Mouse (Mus musculus): ENCODE measurements around the gene Pfkl.
A peak's percentile ranks its signal among the peaks of the same experiment; 100 is the strongest.
"Not testable (repeated sequence)": the region's sequence is repeated elsewhere in the genome, so short reads cannot be mapped to it uniquely, and the experiment has no call there.

Pfkl gene

DNA sequence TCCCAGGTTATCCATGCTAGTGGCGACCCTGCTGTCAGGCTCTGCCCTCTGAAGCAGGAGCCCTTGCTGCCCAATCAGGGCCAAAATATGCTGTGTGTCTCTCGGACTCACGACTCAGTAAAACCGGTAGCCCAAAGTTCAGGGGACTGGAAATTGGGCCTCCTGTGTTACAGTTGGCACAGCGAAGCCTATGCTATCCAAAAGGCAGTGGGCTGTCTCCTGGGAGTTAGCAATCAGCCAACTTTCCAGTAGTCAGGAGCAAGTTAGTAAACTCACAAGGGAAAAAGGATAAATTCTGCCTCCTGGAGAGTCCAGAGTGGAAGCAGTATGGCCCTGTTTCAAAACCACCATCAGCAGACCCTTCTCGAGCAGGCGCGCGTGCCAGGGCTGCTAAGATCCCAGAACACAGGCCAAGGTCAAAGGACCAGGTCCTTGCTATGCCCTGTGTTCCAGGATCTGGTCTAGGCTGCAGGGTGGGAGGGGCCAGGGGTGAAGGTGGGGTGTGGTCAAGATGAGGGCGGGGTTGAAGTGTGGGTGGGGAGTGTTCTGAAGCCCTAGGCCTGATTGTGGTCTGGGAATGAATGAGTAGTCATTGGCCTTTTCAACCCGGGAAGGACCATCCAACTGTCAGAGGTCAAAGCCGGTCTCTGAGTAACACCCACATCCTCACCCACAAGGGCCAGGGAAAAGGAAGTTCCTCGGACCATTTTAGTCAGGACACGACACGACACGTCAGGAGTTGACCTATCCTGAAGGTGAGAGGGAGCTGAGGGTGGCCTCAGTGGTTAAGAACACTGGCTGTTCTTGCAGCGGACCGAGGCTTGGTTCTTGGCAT, 3.0 kb upstream of the Pfkl start:
- DNase-seq (ENCODE audit: low read depth, low spot score) = no peak

DNA sequence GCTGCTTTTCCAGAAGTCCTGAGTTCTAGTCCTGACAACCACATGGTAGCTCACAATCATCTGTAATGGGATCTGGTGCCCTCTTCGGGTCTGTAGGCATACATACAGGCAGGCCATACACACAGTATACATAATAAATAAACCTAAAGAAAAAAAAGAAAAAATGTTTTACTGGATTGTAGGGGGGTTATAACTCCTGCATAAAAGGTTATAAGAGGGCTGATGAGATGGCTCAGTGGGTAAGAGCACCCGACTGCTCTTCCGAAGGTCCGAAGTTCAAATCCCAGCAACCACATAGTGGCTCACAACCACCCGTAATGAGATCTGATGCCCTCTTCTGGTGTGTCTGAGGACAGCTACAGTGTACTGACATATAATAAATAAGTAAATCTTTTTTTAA, 1.2 kb upstream of the Pfkl start:
- not testable (repeated sequence) for DNase-seq (ENCODE audit: low read depth, low spot score)

DNA sequence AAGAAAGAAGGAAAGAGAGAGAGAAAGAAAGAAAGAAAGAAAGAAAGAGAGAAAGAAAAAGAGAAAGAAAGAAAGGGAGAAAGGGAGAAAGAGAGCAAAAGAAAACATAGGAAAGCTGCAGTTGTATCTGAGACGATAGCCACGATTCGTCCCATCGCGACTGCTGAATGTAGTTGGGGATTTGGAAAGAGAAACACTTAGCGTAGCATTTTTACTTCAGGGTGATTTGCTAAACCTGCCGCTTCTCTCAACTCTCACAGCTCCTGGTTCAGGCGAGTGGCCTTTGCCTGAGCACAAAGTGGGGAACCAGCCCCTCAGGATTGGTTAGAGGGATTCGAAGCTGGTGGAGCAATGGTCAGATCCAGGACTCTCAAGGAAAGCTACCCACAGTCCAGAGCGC, 452 bp upstream of the Pfkl start:
- no peak for DNase-seq (ENCODE audit: low read depth, low spot score)

DNA sequence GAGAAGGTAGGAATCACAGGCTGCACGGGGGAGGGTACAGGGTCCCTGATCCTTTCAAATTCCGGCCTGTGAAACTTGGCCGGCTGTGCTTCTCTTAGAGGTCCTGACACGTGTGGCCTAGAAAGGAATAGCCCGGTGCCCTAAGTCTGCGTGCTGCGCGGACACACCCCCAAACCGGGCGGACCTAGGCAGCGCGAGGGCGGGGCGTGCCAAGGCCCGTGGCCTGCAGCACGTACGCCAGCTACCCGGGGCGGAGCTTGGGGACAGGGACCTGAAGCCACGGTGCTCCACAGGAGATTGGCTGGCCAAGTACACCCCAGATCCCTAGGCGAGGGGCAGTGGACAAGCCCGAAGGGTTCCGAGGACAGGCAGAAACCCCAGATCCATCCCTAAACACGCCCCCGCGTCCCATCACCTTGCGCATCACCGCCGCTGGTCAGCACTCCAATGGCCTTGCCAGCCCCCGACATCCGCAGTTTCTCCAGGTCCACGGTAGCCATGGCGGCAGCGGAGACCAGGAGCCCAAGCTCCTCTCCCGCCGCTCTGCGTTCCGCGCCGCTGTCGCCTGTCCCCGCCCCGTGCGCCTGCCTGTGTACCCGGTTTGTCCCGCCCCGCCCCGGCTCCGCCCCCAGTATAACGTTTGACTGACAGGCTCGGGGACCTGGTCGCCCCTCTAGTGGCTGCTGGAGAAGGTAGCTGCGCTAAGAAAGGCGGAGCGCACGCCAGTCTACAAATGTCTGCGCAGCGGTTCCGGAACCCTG, 519 bp downstream of the Pfkl start:
- peak; percentile 97 for DNase-seq (ENCODE audit: low read depth, low spot score)

DNA sequence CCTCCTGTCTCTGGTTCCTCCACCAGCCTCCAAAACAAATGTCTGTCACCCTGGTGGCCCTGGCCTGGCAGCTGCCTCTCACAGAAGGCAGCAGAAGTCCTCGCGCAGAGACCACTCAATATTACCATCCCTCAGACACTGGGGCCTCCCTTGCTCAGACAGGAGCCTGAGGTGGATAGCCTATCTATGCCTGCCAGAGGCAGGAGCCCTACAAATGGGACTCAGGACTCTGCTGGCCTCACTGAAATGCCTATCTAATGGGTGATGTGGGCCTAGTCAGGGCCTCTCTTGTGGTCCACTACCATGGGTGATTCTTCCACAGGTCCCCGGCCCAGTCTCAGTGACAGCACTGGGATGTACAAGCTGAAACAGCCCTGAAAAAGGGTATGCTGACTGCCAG, 1.7 kb downstream of the Pfkl start:
- no peak for DNase-seq (ENCODE audit: low read depth, low spot score)

DNA sequence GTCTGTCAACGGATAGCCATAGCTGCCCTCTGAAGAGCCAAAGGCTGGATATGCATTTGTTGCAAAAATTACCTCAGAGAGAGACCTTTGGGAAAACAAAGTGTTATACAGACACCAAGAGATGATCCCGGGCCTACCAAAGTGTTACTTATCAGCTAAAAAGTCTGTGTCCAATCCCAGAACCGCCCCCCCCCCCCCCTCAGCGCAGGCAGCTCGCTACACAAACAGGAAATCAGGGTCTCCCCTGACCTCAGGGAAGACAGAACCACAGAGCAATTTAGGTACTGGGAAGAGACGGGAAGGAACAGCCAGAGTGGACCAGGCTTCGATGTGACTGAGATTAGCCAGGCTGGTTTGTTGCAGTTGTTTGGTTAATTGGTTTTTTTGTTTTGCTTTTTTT, 2.7 kb downstream of the Pfkl start:
- DNase-seq (ENCODE audit: low read depth, low spot score) = no peak

DNA sequence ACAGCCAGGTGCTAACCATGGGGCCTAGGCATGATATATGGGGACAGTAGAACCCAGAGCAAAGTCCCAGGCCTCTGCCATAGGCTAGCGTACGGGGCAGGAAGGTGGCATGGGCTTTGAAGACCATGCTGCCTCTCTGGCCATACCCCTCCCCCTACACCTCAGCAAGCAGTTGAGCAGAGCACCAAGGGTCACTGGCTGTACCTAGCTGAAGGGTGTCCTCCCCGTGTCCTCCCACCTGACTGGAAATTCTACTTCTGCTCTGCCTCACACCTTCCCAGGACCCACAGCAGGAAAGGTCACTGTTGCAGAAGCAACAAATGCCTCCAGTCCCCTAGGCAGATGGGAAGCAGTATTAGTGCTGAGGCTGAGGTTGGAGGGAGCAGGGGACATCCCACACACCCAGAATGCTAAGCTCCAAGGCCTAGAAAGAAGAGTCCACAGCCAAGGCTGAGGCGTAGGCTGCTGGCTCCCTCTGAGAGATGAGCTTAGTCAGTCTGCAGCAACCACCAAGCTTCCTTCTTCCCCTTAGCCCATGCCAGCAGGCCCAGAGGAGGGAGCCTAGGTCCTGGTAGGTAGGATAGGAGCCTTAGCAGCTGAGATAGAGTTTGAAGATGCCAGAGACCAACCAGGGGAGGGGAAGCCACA, 4.0 kb downstream of the Pfkl start:
- DNase-seq (ENCODE audit: low read depth, low spot score) = peak; percentile 75

DNA sequence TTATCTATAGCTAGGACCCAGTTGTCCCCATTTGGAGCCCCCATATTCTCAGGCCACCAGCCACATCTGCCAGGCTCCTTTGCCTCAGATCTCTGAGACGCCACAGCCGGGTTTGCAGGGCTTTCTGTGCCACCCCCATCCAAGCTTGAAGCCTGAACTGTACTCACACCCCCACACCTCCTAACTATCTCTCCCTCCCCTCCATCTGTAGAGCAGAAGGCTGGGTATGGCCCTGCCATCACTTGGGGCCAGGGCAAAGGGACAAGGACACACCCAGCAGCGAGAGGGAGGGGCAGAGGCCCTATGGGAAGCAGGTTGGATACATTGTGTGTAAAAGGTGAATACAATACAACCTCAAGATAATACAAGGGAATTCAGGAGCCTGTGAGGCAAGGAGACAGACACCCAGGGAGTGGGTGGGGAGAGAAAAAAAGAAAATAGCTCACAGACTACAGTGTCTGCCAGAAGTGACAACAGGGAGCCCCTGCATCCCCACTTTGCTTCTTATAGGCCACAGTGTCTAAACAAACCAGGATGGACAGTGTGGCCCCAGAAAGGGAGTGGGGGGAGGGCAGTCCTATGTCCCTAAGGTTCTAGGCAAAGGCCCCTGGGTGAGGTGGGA, 5.3 kb downstream of the Pfkl start:
- DNase-seq (ENCODE audit: low read depth, low spot score) = peak; percentile 83

DNA sequence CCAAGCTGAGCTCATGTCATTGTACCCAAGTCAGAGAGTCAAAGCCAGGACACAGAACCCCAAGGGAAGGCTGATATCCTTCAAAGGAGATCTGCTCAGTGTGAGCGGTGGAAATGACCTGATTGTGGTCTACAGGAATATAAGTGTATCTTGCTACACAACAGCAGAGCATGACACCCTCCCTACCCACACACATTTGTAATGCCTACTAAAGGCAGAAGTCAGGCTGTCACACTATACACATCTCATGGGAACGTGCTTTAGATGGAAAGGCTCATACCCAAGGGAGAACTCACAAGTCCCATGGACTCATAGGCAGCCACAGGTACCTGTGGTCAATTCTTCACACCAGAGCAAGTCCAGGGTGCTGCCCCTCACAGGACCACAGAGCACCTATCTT, 7.6 kb downstream of the Pfkl start:
- peak; percentile 29 for DNase-seq (ENCODE audit: low read depth, low spot score)

DNA sequence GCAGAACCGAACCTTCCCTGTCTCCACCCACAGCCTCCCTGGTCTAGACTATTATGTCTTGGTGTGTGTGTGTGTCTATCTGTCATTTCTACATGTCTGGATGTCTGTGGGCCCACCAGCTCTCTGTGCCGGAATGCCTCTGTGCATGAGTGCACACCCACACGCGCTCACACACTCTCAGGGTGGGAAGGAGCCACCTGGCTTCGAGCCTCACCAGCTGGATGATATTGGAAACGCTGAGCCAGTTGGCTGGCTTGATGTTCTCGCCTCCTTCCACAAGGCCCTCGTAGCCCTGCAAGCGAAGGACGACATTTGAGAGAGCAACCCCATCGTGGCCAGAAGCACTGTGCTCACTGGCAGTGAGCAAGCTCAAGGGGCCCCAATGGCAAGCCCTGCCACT, 8.1 kb downstream of the Pfkl start:
- DNase-seq (ENCODE audit: low read depth, low spot score) = peak; percentile 95

DNA sequence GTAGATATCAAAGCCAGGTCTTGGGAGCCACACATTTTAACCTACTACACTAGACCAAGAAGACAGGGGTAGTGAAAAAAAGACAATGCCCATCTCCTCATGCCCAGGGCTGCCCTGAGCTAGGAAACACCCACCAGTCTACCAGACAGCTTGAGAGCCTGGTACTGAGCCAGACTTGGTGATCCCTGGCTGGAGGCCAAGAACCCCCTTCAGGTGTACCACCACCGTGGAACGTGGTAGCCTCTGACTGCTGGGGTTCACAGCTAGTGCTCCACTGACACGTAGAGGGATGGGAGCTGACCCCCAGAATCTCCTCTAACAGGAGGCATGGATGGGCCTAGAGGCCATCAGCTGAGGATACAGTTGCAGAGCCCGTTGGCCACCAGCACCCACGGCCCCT, 9.7 kb downstream of the Pfkl start:
- DNase-seq (ENCODE audit: low read depth, low spot score) = no peak

DNA sequence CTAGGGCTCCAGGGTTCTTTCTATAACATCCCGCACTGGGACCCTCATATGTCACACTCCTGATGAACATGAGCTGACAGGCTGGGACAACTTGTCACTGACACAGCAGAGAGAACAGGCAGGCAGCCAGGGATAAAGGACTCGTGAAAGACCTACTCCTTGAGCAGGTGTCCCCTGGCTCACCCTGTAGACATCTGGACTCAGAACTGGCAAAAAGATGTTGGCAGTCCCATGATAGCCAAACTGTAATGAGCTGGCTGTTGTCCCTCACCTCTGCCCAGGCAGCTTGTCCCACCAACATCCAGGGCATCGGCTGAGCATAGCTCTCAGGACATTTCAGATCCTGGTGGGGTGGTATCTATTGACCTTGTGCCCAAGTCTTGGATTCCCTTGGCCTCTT, 14.2 kb downstream of the Pfkl start:
- no peak for DNase-seq (ENCODE audit: low read depth, low spot score)

DNA sequence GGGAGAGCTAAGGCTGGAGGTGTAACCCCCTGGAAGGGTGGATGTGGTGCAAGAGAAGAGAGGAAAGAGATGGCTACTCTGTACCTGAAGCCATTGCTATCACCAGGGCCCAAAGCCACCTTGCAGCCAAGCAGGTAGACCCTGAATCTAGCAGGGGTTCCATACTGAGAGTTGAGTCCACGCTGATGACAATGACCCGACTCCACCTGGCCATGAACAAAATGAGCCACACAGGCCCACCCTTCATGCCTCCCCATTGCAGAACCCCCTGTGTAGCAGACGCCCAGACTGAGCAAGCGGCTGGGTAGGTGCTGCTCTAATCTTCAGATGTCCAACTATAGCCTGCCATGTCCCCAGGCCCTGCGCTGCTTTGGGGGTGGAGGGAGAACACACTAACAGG, 24.1 kb downstream of the Pfkl start:
- no peak for DNase-seq (ENCODE audit: low read depth, low spot score)

DNA sequence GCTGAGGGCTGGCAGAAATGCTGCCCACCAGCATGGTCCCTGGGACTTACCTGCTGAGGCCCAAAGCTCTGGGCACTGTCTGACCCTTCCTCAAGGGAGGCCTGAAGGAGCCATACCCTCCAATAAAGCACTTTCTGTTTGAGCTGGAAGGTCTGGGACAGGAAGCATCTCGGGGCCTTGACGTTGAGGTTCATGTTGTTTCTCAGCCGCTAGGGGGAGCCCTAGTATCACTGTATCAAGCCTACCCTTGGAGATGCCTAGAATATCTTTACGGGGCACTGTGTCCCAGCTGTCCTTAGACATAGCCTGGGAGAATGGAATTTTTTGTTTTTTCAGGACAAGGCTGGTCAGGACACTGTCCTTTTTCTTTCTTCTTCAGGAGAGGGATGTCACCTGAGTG, 25.2 kb downstream of the Pfkl start:
- DNase-seq (ENCODE audit: low read depth, low spot score) = peak; percentile 92

DNA sequence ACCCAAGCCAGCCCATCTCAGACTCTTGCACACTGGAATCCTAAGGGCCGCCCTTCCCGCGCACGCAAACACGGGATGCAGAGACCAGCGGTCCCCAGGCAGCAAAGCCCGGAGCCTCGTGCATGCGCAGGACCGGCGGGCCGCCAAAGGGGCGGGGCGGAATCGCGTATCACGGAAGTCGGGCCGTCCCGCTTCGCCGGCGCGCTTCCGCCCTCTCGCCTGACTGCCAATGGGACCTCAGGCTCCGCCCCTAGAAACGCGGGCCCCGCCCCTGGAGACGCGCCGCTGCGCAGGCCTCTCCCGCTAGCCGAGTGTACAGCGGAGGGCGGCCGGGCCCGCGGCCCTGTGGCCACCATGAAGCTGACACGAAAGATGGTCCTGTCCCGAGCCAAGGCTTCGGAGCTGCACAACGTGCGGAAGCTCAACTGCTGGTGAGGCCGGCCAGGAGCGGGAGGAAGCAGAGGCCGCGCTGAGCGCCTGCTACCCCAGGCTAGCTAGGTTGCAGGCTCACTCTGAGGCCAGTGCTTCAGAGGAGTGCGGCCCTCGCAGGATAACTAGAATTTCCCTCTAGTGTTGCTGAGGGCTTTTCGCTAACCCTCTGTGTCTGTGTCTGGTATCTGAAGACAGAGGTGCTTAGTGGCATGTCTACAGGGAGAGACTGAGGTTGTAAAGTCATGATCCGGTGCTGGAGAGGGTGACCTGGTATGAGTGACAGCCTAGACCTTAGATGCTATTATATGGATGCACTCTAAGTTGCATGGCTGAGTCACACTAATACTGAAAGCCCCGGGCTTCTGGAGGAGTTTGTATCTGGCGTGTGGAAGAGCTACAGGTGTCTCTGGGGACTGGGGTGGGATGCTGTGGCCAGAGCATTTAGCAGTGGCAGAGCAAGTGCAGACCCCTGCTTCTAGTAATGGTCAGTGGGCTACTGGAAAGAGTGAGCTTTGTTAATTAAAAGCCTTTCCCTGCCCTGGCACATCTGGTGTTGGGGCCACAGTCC, 31.2 kb downstream of the Pfkl start, which contains the start of gene 1810043G02Rik:
Gene 1810043G02Rik, plus strand, starts transcription at position 174 of the 1,000 bp plus-strand sequence.
- DNase-seq (ENCODE audit: low read depth, low spot score) = peak; percentile 99

DNA sequence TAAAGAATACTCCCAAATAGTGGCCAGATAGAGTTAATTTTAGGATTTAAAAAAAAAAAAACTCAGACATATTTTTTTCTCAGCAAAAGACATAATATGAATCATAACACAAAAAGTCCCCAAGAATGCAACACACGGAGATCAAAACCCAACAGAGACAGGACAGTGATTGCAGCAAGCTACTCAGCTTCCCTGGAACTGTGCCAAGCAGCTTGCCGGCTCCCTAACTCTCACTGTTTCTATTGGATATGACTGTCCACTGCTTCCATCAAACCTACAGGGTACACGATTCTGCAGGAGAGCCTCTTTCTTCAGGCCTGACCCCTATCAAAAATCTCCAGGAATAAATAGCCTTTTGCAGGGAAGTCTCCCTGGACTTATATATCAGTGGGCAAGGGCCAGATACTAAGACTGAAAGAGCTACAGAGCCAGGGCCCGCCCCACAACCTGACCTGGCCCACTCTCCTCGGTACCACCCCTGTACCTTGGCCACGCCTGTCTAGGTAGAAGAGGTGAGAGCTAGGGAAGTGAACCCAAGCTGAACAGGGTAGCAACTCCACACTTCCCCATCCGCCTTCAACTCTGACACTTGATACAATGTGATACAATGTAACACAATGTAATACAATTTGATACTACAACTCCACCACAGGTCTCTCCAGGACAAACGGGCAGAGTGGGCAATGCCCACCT, 33.3 kb downstream of the Pfkl start:
- DNase-seq (ENCODE audit: low read depth, low spot score) = peak; percentile 19

DNA sequence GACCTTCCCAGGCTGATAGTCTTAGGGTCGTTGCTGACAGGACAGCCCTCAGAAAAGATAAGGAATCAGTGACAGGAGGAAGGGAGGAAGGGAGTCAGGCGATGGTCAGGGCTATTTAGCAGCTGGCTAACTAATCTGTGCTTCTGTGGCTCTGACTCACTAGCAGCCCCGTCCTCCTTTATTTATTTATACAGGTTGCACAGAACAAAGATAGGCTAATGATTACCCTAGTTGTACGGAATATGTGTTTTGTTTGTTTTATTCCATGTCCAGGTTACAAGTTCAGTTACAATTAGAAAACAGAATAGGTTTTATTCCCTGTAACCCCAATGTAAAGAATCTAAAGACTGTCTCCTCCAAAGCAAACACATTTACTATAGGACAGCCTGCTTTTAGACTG, 34.2 kb downstream of the Pfkl start:
- DNase-seq (ENCODE audit: low read depth, low spot score) = no peak

DNA sequence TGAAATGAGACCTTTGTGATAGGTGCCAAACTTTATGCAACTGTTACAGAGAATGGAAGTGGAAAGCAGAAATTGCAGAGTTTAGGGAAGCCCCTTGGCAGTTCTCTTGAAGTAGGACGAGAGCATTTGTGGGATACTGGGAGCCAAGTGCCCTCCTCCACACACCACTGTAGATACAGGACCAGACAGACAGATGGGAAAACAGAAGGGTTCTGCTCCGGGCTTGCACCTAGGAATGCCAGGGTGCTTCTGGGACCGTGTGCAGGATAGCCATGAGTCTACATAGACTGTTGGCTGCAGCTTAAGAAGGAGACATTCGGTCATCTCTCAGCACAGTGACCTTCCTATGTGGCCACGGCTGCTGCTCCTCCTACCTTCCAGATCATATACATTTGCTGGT, 35.1 kb downstream of the Pfkl start:
- peak; percentile 59 for DNase-seq (ENCODE audit: low read depth, low spot score)

DNA sequence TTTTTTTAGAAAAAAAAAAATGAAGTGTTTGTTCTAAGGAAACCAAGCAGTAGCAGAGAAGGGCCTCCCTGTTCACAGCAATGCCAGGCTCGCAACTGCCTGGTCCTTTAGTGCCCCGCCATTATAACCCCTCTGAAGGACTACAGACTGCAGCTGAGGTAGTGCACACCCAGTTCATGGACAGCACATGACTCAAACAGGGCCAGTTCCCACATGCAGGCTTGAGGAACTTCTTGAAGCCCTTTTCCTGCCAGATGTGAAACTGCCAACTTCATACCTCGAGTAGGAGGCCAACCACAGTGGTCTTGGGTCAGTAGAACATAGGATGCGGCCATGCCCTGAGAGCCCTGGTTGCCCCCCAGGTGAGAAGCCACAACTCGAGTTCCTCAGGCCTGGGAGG, 35.6 kb downstream of the Pfkl start:
- DNase-seq (ENCODE audit: low read depth, low spot score) = peak; percentile 19

All from brain, adult 2 months (tissue).